Mouse (Mus musculus): ENCODE measurements at regions not wholly inside any gene's neighbourhood (a gene's known extent, or its start where the extent isn't known, plus 50 kb on each side); places are given as distances from the start of the nearest gene placed in this dataset.

DNA sequence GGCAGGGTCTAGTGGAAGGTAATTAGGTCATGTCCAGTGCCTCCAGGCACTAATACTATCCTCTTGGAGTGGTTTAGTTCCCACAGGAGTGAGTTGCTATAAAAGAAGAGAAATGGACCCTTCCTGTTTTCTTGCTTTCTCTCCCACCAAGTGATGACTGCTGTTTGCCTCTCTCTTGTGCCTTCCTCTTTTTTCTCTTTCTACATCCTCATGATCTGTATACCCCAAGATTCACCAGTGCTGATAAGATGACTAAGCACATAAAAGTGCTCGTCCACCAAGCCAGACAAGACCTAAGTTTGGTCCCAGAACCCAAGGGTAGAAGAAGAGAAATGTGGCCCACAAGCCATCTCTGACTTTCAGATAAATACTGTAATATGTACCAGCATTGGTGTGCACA lies 265.7 kb downstream of the Sox4 start:
- Histone ChIP-seq H3K4me3 (ENCODE audit: low read depth, low read length) (no peak overlapping the region), H3K27ac (ENCODE audit: low read depth, low read length) (no peak overlapping the region), H3K9ac (replicated peaks; ENCODE audit: low read length, poor library complexity, severe bottlenecking) (no peak overlapping the region), H3K4me1 (ENCODE audit: insufficient read depth, low read length) (no peaks in the 10 kb centered on the region), H3K27me3 (ENCODE audit: insufficient read depth, low read length) (no peaks in the 10 kb centered on the region), H3K4me2 (ENCODE audit: low read depth, low read length, poor library complexity, severe bottlenecking) (no peak overlapping the region), H3K9me3 (ENCODE audit: low read length) (no peaks in the 10 kb centered on the region), H3K36me3 (ENCODE audit: insufficient read depth, low read length) (no peaks in the 10 kb centered on the region)
- WGBS = 86% methylated on average over 1 of the region's 1 CpGs
- TF ChIP-seq CTCF (IDR thresholded peaks at IDR 0.05) = no peak
- ATAC-seq (ENCODE audit: low FRiP score) (no peak), DNase-seq (ENCODE audit: low spot score) (no peak)

DNA sequence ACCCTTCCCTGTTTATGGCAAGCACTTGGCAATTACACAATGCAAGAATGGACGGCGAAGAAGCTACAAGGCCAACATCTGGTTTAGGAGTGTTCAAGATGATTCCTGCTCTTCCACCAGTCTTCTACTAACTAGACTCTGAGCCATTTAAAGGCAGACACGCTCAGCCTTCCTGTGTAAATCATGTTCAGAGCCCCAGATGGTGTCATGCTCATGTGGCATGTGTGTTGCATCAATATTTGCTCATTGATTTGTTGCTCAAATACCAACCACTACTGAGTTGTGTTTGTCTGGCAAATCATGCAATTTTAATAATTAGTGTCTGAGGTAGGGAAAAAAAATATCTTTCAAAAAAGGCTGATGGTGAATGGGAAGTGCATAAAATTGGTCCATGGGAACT lies 269.2 kb downstream of the Sox4 start:
- DNase-seq (ENCODE audit: low spot score) = no peak
- Histone ChIP-seq H3K4me1 (ENCODE audit: insufficient read depth, low read length) (no peaks in the 10 kb centered on the region), H3K36me3 (ENCODE audit: insufficient read depth, low read length) (no peaks in the 10 kb centered on the region), H3K27ac (ENCODE audit: low read depth, low read length) (no peak overlapping the region), H3K9ac (replicated peaks; ENCODE audit: low read length, poor library complexity, severe bottlenecking) (no peak overlapping the region), H3K4me3 (ENCODE audit: low read depth, low read length) (no peak overlapping the region), H3K9me3 (ENCODE audit: low read length) (no peaks in the 10 kb centered on the region), H3K27me3 (ENCODE audit: insufficient read depth, low read length) (no peaks in the 10 kb centered on the region), H3K4me2 (ENCODE audit: low read depth, low read length, poor library complexity, severe bottlenecking) (no peak overlapping the region)
- WGBS = 95% methylated on average over 3 of the region's 3 CpGs
- no peak for TF ChIP-seq CTCF (IDR thresholded peaks at IDR 0.05)
- ATAC-seq (ENCODE audit: low FRiP score) = no peak

DNA sequence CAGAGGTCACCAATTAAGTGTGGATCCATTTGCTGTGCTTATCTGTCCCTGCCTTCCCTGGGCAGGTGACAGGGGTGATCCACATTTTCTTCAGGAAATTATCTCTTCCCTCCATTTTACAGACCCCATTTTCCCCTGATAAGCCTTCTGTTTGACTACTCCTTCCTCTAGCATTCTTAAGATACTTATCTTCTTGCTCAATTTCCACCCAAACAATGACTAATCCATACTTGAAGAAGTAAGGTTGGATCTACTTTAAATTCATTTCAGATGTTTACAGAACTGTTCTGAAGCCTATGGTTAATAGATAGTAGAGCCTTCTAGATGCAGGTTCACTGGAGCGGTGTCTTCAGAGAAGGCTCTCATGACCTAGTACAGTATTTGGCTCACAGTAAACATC lies 273.2 kb downstream of the Sox4 start:
- Histone ChIP-seq H3K4me2 (ENCODE audit: low read depth, low read length, poor library complexity, severe bottlenecking) (no peak overlapping the region), H3K36me3 (ENCODE audit: insufficient read depth, low read length) (no peaks in the 10 kb centered on the region), H3K27ac (ENCODE audit: low read depth, low read length) (no peak overlapping the region), H3K4me3 (ENCODE audit: low read depth, low read length) (no peak overlapping the region), H3K9ac (replicated peaks; ENCODE audit: low read length, poor library complexity, severe bottlenecking) (no peak overlapping the region), H3K9me3 (ENCODE audit: low read length) (no peaks in the 10 kb centered on the region), H3K27me3 (ENCODE audit: insufficient read depth, low read length) (no peaks in the 10 kb centered on the region), H3K4me1 (ENCODE audit: insufficient read depth, low read length) (no peaks in the 10 kb centered on the region)
- ATAC-seq (ENCODE audit: low FRiP score) (no peak), DNase-seq (ENCODE audit: low spot score) (no peak)
- no peak for TF ChIP-seq CTCF (IDR thresholded peaks at IDR 0.05)
- WGBS = 91% methylated on average over 1 of the region's 1 CpGs

DNA sequence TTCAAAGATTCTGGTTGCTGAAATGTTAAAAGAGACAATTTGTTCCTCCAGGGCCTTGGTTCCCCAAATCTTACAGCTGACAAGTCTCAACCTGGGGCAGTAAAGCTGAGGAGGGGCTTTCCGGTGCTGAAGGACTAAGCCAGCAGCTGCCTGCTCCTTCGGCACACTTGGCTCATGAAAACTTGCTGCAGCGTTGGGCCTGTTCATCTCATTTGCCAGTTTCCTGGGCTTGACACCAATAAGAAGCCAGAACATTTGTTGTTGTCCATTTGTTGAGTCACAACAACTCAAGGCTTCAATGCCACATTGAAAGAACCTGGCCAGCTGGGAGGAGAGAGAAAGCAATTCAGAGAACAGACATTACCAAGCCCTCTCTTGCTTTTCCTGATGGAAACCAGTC lies 279.9 kb downstream of the Sox4 start:
- H3K9me3 ChIP-seq (ENCODE audit: low read length) = no peaks in the 10 kb centered on the region

DNA sequence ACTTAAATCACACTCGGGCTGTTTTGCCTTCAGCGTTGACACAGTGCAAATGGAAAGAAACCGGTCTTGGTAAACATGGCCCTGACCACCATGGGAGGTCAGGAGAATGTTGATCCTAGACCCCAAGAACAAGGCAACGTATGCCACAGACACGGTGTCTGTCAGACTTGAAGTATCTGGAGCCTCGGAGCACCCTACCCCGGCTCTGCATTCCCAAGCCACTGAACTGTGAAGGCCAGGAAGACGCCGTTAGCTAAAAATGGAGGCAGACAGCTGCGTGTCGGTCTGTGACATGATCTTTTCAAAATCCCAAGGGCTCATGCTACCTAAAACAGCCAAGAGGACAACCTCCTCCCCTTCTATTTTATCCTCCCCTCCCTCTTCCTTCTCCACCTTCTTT lies 282.0 kb downstream of the Sox4 start:
- Histone ChIP-seq H3K27me3 (ENCODE audit: insufficient read depth, low read length) (no peaks in the 10 kb centered on the region), H3K4me3 (ENCODE audit: low read depth, low read length) (no peak overlapping the region), H3K9me3 (ENCODE audit: low read length) (no peaks in the 10 kb centered on the region), H3K36me3 (ENCODE audit: insufficient read depth, low read length) (no peaks in the 10 kb centered on the region), H3K27ac (ENCODE audit: low read depth, low read length) (no peak overlapping the region), H3K9ac (replicated peaks; ENCODE audit: low read length, poor library complexity, severe bottlenecking) (no peak overlapping the region), H3K4me1 (ENCODE audit: insufficient read depth, low read length) (no peaks in the 10 kb centered on the region), H3K4me2 (ENCODE audit: low read depth, low read length, poor library complexity, severe bottlenecking) (no peak overlapping the region)
- 56% methylated on average over 11 of the region's 11 CpGs for WGBS
- DNase-seq (ENCODE audit: low spot score) = no peak
- no peak for TF ChIP-seq CTCF (IDR thresholded peaks at IDR 0.05)
- ATAC-seq (ENCODE audit: low FRiP score) = no peak

More for the DNA sequence above, 279.9 kb downstream of the Sox4 start:
- Histone ChIP-seq H3K27ac (ENCODE audit: low read depth, low read length) (no peak overlapping the region), H3K4me3 (ENCODE audit: low read depth, low read length) (no peak overlapping the region), H3K27me3 (ENCODE audit: insufficient read depth, low read length) (no peaks in the 10 kb centered on the region), H3K9ac (replicated peaks; ENCODE audit: low read length, poor library complexity, severe bottlenecking) (no peak overlapping the region), H3K4me1 (ENCODE audit: insufficient read depth, low read length) (no peaks in the 10 kb centered on the region), H3K4me2 (ENCODE audit: low read depth, low read length, poor library complexity, severe bottlenecking) (no peak overlapping the region), H3K36me3 (ENCODE audit: insufficient read depth, low read length) (no peaks in the 10 kb centered on the region)
- WGBS = 65% methylated on average over 3 of the region's 3 CpGs
- TF ChIP-seq CTCF (IDR thresholded peaks at IDR 0.05) = no peak
- no peak for ATAC-seq (ENCODE audit: low FRiP score)
- DNase-seq (ENCODE audit: low spot score) = no peak

DNA sequence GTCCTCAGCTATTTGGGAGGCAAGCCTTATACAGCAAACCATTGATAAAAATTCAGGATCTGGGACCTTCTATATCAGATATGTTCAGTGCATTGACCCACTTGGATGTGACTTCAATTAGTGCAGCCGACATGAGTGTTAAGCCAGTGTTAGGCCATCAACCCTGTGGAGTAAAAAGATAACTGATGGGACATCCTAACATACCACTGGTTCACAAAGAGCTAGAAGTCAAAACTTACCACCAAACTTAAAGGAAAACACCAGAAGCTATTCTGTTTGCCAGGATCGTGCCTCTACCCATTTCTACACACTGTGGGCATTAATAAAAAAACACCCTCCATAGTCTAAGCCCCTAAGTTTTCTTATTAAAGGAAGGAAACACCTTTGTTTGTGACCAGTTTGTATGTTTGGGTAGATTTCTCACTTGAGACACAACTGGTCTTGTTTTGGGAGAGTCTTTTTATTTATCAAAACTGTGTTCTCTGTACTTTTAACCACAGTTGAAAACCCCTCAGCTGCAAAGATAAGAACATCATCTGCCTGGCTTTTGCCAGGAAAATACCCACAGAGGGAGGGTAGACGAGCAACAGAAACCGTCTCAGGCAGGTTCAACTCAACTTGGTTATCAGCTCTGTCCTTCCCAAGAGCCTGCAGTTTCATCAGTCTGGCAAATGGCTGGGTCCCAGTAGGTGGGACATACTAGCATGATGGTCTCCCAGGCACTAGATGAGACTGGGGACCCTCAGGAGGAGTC lies 283.5 kb downstream of the Sox4 start:
- H3K27me3 ChIP-seq (ENCODE audit: insufficient read depth, low read length) = no peaks in the 10 kb centered on the region
- H3K27ac ChIP-seq (ENCODE audit: low read depth, low read length) = no peak overlapping the region
- no peak for TF ChIP-seq CTCF (IDR thresholded peaks at IDR 0.05)
- 92% methylated on average over 4 of the region's 4 CpGs for WGBS
- no peaks in the 10 kb centered on the region for H3K36me3 ChIP-seq (ENCODE audit: insufficient read depth, low read length)
- H3K4me3 ChIP-seq (ENCODE audit: low read depth, low read length) = no peak overlapping the region
- H3K9me3 ChIP-seq (ENCODE audit: low read length) = no peaks in the 10 kb centered on the region
- no peaks in the 10 kb centered on the region for H3K4me1 ChIP-seq (ENCODE audit: insufficient read depth, low read length)
- no peak overlapping the region for H3K9ac ChIP-seq (replicated peaks; ENCODE audit: low read length, poor library complexity, severe bottlenecking)
- no peak for DNase-seq (ENCODE audit: low spot score)
- no peak for ATAC-seq (ENCODE audit: low FRiP score)
- no peak overlapping the region for H3K4me2 ChIP-seq (ENCODE audit: low read depth, low read length, poor library complexity, severe bottlenecking)

All from midbrain, postnatal 0 days (tissue).